Mouse (Mus musculus) bone marrow macrophage, adult 2 months (primary cell): ENCODE data around the gene Ergic2. TPM values are rescaled to one million over a fixed set of nuclear protein-coding genes. Genes with fewer than 3 reads are reported as not detected.

Experiments
- H3K27ac ChIP-seq: 2 replicates; pipeline ENCODE4 v1.5.1; 2012; ENCODE audit warnings: low read depth, low read length; ENCODE audit not compliant: insufficient read depth
- H3K4me1 ChIP-seq: 2 replicates; pipeline ENCODE4 v1.6.1; 2012; ENCODE audit warnings: low read length; ENCODE audit not compliant: control insufficient read depth, insufficient read depth
- H3K4me3 ChIP-seq: 2 replicates; pipeline ENCODE4 v1.5.1; 2012; ENCODE audit warnings: mild to moderate bottlenecking, low read length, moderate library complexity; ENCODE audit not compliant: insufficient read depth
- CTCF ChIP-seq: IDR thresholded peaks from 2 replicates; pipeline ENCODE4 v1.5.1; 2012; ENCODE audit warnings: low read depth, mild to moderate bottlenecking, low read length, moderate library complexity
- POLR2A ChIP-seq: IDR thresholded peaks from 2 replicates; pipeline ENCODE4 v1.6.1; 2012; ENCODE audit warnings: mild to moderate bottlenecking, low read depth, low read length, borderline replicate concordance
- polyA plus RNA-seq: library from polyadenylated mRNA; stranded (reverse); fragments of >200 nt; gene quantifications from 2 replicates; pipeline ENCODE4 v1.2.4, GENCODE M21; 2012; ENCODE audit not compliant: missing spikeins, insufficient read depth, insufficient read length

Ergic2 gene
- polyA plus RNA-seq, 1 experiment = 62.4 TPM

GRCm38 (mm10) chr6:148244836-148245235 is 32.7 kb upstream of the Ergic2 start:
- no peak for TF ChIP-seq CTCF
- no peak for TF ChIP-seq POLR2A
- no peaks in the 10 kb centered on the region for H3K4me1 ChIP-seq
- no peak overlapping the region for H3K4me3 ChIP-seq
- H3K27ac ChIP-seq = no peak overlapping the region

DNA sequence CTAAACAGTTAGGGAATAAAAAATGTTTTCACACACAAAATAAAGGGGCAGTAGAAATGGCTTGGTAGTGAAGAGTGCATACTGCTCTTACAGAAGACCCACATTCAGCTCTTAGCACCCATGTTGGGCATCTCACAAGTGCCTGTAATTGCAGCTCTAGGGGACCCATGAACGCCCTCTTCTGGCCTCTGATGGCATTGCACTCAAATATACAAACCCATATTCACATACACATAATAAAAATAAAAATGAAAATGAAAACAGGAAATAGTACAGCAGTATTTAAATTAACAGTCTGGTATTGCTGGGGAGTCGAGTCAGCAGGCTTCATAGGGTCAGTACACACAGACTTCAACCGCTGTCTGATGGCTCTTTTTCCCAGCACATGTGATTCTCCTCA is 30.1 kb upstream of the Ergic2 start:
- H3K27ac ChIP-seq = no peak overlapping the region
- H3K4me3 ChIP-seq = no peak overlapping the region
- H3K4me1 ChIP-seq = no peaks in the 10 kb centered on the region
- TF ChIP-seq CTCF (no peak), POLR2A (no peak)

GRCm38 (mm10) chr6:148241685-148242084 is 29.5 kb upstream of the Ergic2 start:
- Histone ChIP-seq H3K4me1 (no peaks in the 10 kb centered on the region), H3K27ac (no peak overlapping the region), H3K4me3 (no peak overlapping the region)
- TF ChIP-seq CTCF = no peak
- TF ChIP-seq POLR2A = no peak

DNA sequence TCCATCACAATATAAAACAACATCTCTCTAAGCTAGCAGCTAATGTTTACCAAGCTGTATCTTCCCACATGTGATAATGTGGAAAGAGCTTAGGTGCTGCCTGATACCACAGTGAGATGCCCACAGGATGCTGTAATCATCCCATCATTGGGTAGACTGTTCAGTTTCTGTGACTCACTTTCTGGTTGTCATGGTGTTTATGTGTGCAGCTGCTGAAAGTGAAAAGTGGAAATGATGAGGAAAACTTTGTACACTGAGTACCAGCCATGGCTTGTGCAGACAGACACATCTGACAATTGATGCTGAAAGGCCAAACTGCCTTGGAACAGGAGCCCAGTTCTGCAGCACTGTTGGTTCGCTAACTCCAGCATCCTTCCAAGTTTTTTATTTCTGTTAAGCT is 27.1 kb upstream of the Ergic2 start:
- no peaks in the 10 kb centered on the region for H3K4me1 ChIP-seq
- no peak overlapping the region for H3K27ac ChIP-seq
- TF ChIP-seq CTCF (no peak), POLR2A (no peak)
- no peak overlapping the region for H3K4me3 ChIP-seq

DNA sequence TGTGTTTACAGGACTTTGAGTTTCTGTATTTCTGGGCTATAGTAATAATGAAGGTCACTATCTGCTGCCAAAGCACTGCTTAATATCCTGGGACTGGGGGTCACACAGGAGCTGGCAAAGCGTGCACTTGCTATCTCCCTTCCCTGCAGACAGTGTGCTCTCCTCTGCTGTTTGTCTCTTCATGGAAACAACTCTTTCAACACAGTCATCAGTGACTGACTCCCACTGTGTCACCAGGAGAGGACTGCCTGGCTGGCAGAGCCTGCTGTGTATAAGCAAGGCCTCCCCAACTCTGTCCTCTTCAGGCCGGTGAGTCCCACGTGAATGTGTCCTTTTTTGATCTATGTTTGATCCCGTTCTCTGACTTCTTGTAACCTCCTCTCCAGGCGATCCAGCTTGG is 25.3 kb upstream of the Ergic2 start:
- Histone ChIP-seq H3K4me3 (no peak overlapping the region), H3K27ac (no peak overlapping the region), H3K4me1 (no peaks in the 10 kb centered on the region)
- TF ChIP-seq CTCF (no peak), POLR2A (no peak)

GRCm38 (mm10) chr6:148234105-148234828 is 22.1 kb upstream of the Ergic2 start:
- no peak overlapping the region for H3K27ac ChIP-seq
- no peaks in the 10 kb centered on the region for H3K4me1 ChIP-seq
- TF ChIP-seq CTCF (no peak), POLR2A (no peak)
- no peak overlapping the region for H3K4me3 ChIP-seq

DNA sequence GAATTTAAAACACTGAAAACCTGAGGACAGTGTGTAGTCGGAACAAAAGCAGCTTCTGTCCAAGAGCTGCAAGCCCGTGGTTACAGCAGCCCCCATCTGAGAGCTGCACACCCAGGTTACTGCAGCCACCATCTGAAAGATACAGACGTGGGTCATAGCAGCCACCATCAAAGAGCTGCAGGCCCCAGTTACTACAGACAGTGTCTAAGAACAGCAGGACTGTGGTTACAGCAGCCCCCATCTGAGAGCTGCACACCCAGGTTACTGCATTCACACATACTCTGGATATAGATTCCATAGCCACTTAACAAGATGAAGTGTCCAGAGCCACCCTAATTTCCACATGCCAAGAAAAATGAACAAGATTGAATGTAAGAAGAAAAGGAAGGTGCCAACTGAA is 15.4 kb upstream of the Ergic2 start:
- no peak for TF ChIP-seq POLR2A
- TF ChIP-seq CTCF = no peak
- peaks cover 3% of the 10 kb centered on the region; the same call in 1 of the 2 replicates for H3K4me1 ChIP-seq
- H3K4me3 ChIP-seq = no peak overlapping the region
- no peak overlapping the region for H3K27ac ChIP-seq

DNA sequence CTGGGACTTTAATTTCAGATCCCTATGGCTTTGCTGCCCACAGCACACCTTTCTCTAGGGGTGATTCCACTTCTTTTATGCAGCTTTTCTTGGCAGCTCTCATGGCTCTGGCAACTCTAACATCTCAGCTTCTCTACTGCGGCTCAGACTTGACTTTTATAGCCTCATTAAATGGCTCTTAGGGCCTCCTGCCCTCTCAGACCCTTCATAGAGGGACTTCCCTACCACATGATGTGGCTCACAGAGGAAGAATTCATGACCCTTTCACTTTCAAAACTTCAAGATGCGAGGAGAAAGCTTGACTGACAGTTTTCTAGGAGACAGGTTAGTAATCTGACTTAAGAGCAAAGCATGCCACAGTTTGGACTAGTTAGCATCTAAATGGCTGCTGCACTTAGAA is 10.5 kb upstream of the Ergic2 start:
- Histone ChIP-seq H3K4me1 (peaks cover 3% of the 10 kb centered on the region; the same call in 1 of the 2 replicates), H3K4me3 (no peak overlapping the region), H3K27ac (no peak overlapping the region)
- TF ChIP-seq CTCF (no peak), POLR2A (no peak)

GRCm38 (mm10) chr6:148218235-148219076 is 6.3 kb upstream of the Ergic2 start:
- peaks cover 5% of the 10 kb centered on the region; the same call in 1 of the 2 replicates for H3K4me1 ChIP-seq
- TF ChIP-seq CTCF (no peak), POLR2A (no peak)

GRCm38 (mm10) chr6:148216752-148217151 is 4.6 kb upstream of the Ergic2 start:
- Histone ChIP-seq H3K27ac (no peak overlapping the region), H3K4me1 (peaks cover 4% of the 10 kb centered on the region), H3K4me3 (no peak overlapping the region)
- no peak for TF ChIP-seq CTCF
- no peak for TF ChIP-seq POLR2A

More at GRCm38 (mm10) chr6:148218235-148219076, 6.3 kb upstream of the Ergic2 start:
- H3K27ac ChIP-seq = no peak overlapping the region
- no peak overlapping the region for H3K4me3 ChIP-seq
